Mouse (Mus musculus) lung, postnatal 0 days (tissue): ENCODE measurements around the gene Rps6kb2. TPM values are rescaled to one million over a fixed set of nuclear protein-coding genes. Genes with fewer than 3 reads are reported as not detected.
A peak's percentile ranks its signal among the peaks of the same experiment; 100 is the strongest.

Experiments
- ATAC-seq: fragments of 200-750 bp; cut with Nextera tagmentation; 2 replicates; pipeline ENCODE4 v1.8.0; 2017; ENCODE audit warnings: moderate library complexity
- DNase-seq: peaks from one replicate; pipeline ENCODE4 v3.0.0-alpha.2; 2016; ENCODE audit warnings: low spot score
- H3K27ac ChIP-seq: fragments of 300-500 bp; sonication (generic); 2 replicates; pipeline ENCODE4 v1.5.1; 2014; ENCODE audit warnings: antibody characterized with exemption, mild to moderate bottlenecking, low read length, mixed read lengths
- H3K27me3 ChIP-seq: fragments of 300-500 bp; sonication (generic); replicated peaks from 2 replicates; pipeline ENCODE4 v1.6.1; 2014; ENCODE audit warnings: low read length, mixed read lengths; ENCODE audit not compliant: insufficient read depth
- H3K36me3 ChIP-seq: fragments of 300-500 bp; sonication (generic); 2 replicates; pipeline ENCODE4 v1.6.1; 2014; ENCODE audit warnings: low read length, mixed read lengths; ENCODE audit not compliant: insufficient read depth
- H3K4me1 ChIP-seq: fragments of 300-500 bp; sonication (generic); 2 replicates; pipeline ENCODE4 v1.6.1; 2014; ENCODE audit warnings: antibody characterized with exemption, low read depth, low read length, mixed read lengths; ENCODE audit not compliant: insufficient read depth
- H3K4me2 ChIP-seq: fragments of 300-500 bp; sonication (generic); replicated peaks from 2 replicates; pipeline ENCODE4 v1.6.1; 2014; ENCODE audit warnings: low read depth, mild to moderate bottlenecking, low read length, moderate library complexity, mixed read lengths
- H3K4me3 ChIP-seq: fragments of 300-500 bp; sonication (generic); 2 replicates; pipeline ENCODE4 v1.5.1; 2014; ENCODE audit warnings: low read depth, low read length
- H3K9ac ChIP-seq: fragments of 300-500 bp; sonication (generic); replicated peaks from 2 replicates; pipeline ENCODE4 v1.6.1; 2014; ENCODE audit warnings: low read depth, mild to moderate bottlenecking
- H3K9me3 ChIP-seq: fragments of 300-500 bp; sonication (generic); 2 replicates; pipeline ENCODE4 v1.6.1; 2016; ENCODE audit warnings: low read length, mixed read lengths
- CTCF ChIP-seq: IDR thresholded peaks from 2 replicates; pipeline ENCODE4 v1.5.1; 2016; ENCODE audit warnings: antibody characterized with exemption, mild to moderate bottlenecking
- EP300 ChIP-seq: IDR thresholded peaks from 2 replicates; pipeline ENCODE4 v1.6.1; 2016; ENCODE audit warnings: antibody characterized with exemption, mild to moderate bottlenecking, control low read depth
- WGBS: fragments of 180-500 bp; shearing (Covaris S2); extraction: QIAGEN DNeasy Blood & Tissue Kit; methylation state at CpG from one replicate; pipeline ENCODE4 v1.1.7; 2014; 5-methylcytosine and 5-hydroxymethylcytosine counted together
- polyA plus RNA-seq: library from polyadenylated mRNA; unstranded; fragments of >200 nt; fragmentation: Nextera tagmentation; extraction: Ambion mirVana; gene quantifications from 2 replicates; pipeline ENCODE4 v1.2.1, GENCODE M21; 2015

Gene Rps6kb2
- polyA plus RNA-seq, 1 experiment from 2014 or later = 35.1 TPM

- Histone ChIP-seq H3K4me3 (peak overlapping the region; percentile 39), H3K36me3 (no peaks in the 10 kb centered on the region; the same call in 1 of the 2 replicates), H3K27me3 (no peaks in the 10 kb centered on the region), H3K4me2 (peak overlapping the region; percentile 79), H3K4me1 (peaks cover 11% of the 10 kb centered on the region; the same call in 1 of the 2 replicates), H3K9me3 (no peaks in the 10 kb centered on the region), H3K9ac (peak overlapping the region; percentile 73), H3K27ac (peak overlapping the region; percentile 93)
- ATAC-seq (peak; percentile 96), DNase-seq (peak; percentile 100)
- TF ChIP-seq EP300 (no peak), CTCF (peak; percentile 99)
- under 1% methylated on average over 42 of the region's 43 CpGs for WGBS
Observed at GRCm38 (mm10) chr19:4169378-4169784, 6.2 kb upstream of the Rps6kb2 start.

- H3K9ac ChIP-seq = no peak overlapping the region
- DNase-seq = no peak
Observed at GRCm38 (mm10) chr19:4166678-4167476, 3.7 kb upstream of the Rps6kb2 start.

GRCm38 (mm10) chr19:4164721-4165120, 1.6 kb upstream of the Rps6kb2 start:
- H3K9ac ChIP-seq = no peak overlapping the region
- H3K4me3 ChIP-seq = no peak overlapping the region
- no peaks in the 10 kb centered on the region for H3K27me3 ChIP-seq
- no peak overlapping the region for H3K27ac ChIP-seq
- TF ChIP-seq CTCF (no peak), EP300 (no peak)
- no peak overlapping the region for H3K4me2 ChIP-seq
- 65% methylated on average over 2 of the region's 2 CpGs for WGBS
- 0 out of 2 replicates have a peak, but pooled peaks cover 6% of the 10 kb centered on the region for H3K36me3 ChIP-seq
- H3K4me1 ChIP-seq = peaks cover under 1% of the 10 kb centered on the region; the same call in 1 of the 2 replicates
- DNase-seq = no peak
- no peak for ATAC-seq
- H3K9me3 ChIP-seq = no peaks in the 10 kb centered on the region

More at GRCm38 (mm10) chr19:4166678-4167476, 3.7 kb upstream of the Rps6kb2 start:
- Histone ChIP-seq H3K4me1 (peaks cover 8% of the 10 kb centered on the region; the same call in 1 of the 2 replicates), H3K4me2 (no peak overlapping the region), H3K9me3 (no peaks in the 10 kb centered on the region), H3K27ac (no peak overlapping the region), H3K27me3 (no peaks in the 10 kb centered on the region), H3K36me3 (no peaks in the 10 kb centered on the region), H3K4me3 (no peak overlapping the region)
- WGBS = 72% methylated on average over 9 of the region's 9 CpGs
- TF ChIP-seq CTCF (no peak), EP300 (no peak)
- no peak for ATAC-seq

- H3K4me3 ChIP-seq = no peak overlapping the region
- no peaks in the 10 kb centered on the region for H3K4me1 ChIP-seq
- DNase-seq = no peak
- H3K9me3 ChIP-seq = no peaks in the 10 kb centered on the region
- no peak overlapping the region for H3K4me2 ChIP-seq
- H3K9ac ChIP-seq = no peak overlapping the region
- H3K27ac ChIP-seq = no peak overlapping the region
- peaks cover 12% of the 10 kb centered on the region; the same call in 1 of the 2 replicates for H3K36me3 ChIP-seq
- 78% methylated on average over 3 of the region's 3 CpGs for WGBS
- TF ChIP-seq CTCF (no peak), EP300 (no peak)
- ATAC-seq = no peak
- H3K27me3 ChIP-seq = no peaks in the 10 kb centered on the region
Observed at GRCm38 (mm10) chr19:4164100-4164499, 946 bp upstream of the Rps6kb2 start.

- Histone ChIP-seq H3K4me2 (peak overlapping the region; percentile 83; the same call in 1 of the 2 replicates), H3K4me3 (peak overlapping the region; percentile 67; the same call in 1 of the 2 replicates), H3K4me1 (no peaks in the 10 kb centered on the region), H3K27ac (no peak overlapping the region), H3K9ac (no peak overlapping the region), H3K27me3 (no peaks in the 10 kb centered on the region), H3K36me3 (peaks cover 16% of the 10 kb centered on the region; the same call in 1 of the 2 replicates), H3K9me3 (no peaks in the 10 kb centered on the region)
- WGBS = 29% methylated on average over 4 of the region's 4 CpGs
- DNase-seq (no peak), ATAC-seq (no peak)
- TF ChIP-seq CTCF (no peak), EP300 (no peak)
Observed at GRCm38 (mm10) chr19:4163543-4163887, 361 bp upstream of the Rps6kb2 start.

- Histone ChIP-seq H3K36me3 (peaks cover 27% of the 10 kb centered on the region; the same call in 1 of the 2 replicates), H3K27me3 (no peaks in the 10 kb centered on the region), H3K9me3 (no peaks in the 10 kb centered on the region), H3K4me1 (no peaks in the 10 kb centered on the region), H3K4me3 (no peak overlapping the region), H3K27ac (no peak overlapping the region), H3K9ac (no peak overlapping the region), H3K4me2 (no peak overlapping the region)
- TF ChIP-seq EP300 = no peak
- no peak for TF ChIP-seq CTCF
- ATAC-seq = no peak
- no peak for DNase-seq
- 94% methylated on average over 8 of the region's 8 CpGs for WGBS
Observed at GRCm38 (mm10) chr19:4159049-4159448, 4.1 kb downstream of the Rps6kb2 start.
